In genomic region chr3:90034653-90035052, GRCm38 (mm10) we compare ENCODE assay signal across 23 mouse cellular contexts. TPM values are rescaled to one million over a fixed set of nuclear protein-coding genes. Genes with fewer than 3 reads are reported as not detected.
DNase-seq lines count a peak whose midpoint lies in the region; ATAC-seq and TF ChIP-seq lines count a peak whose summit lies in the region.
"Had no signal": no experiment of that assay in that cellular context is flagged by ENCODE, and none has a peak within 500 bp of the region (broad histone marks: within the 10 kb centered on the region; RNA-seq: fewer than 3 reads in every experiment).

No protein-coding gene starts in this region.

- H3K4me3 ChIP-seq in liver, embryonic 14.5 days (ENCODE audit: insufficient read depth in 1 of 2, low read depth in 2 of 2, low read length in 2 of 2), result no peak overlapping the region
- H3K4me3 ChIP-seq in liver, embryonic 12.5 days, result no peak overlapping the region
- no peak overlapping the region for H3K4me3 ChIP-seq in liver, postnatal 0 days (ENCODE audit: low read depth, low read length)
- H3K4me3 ChIP-seq in MEL (ENCODE audit: control insufficient read depth in 1 of 2, insufficient read depth in 1 of 2, low read depth in 2 of 2, low read length in 2 of 2), result no peak overlapping the region

- no peak for ATAC-seq in liver, embryonic 14.5 days (ENCODE audit: insufficient read depth)
- no peak for ATAC-seq in liver, embryonic 12.5 days
- no peak for ATAC-seq in liver, postnatal 0 days
- ATAC-seq in megakaryocyte-erythroid progenitor cell, adult 5-6 weeks (replicated peaks; ENCODE audit: low FRiP score, low TSS enrichment, poor library complexity, severe bottlenecking), result 0 out of 2 replicates have a peak, but pooled peaks have one; percentile 37
- ATAC-seq: activated CD4-positive, CD25-positive, alpha-beta regulatory T cell, adult 4 months; CD4-positive, CD25-positive, alpha-beta regulatory T cell, adult 4 months; Patski had no signal

- peaks cover 73% of the 10 kb centered on the region for H3K36me3 ChIP-seq in liver, embryonic 14.5 days (replicated peaks; ENCODE audit: control insufficient read depth, insufficient read depth, low read depth)
- peaks cover 94% of the 10 kb centered on the region for H3K36me3 ChIP-seq in liver, embryonic 12.5 days
- peaks cover 77% of the 10 kb centered on the region for H3K36me3 ChIP-seq in liver, postnatal 0 days (replicated peaks; ENCODE audit: insufficient read depth, low read length)
- H3K36me3 ChIP-seq in MEL (ENCODE audit: control insufficient read depth in 1 of 2, insufficient read depth in 2 of 2, low read length in 2 of 2), result peaks cover 36 to 89% of the 10 kb centered on the region in 2 experiments

- no peaks in the 10 kb centered on the region for H3K27me3 ChIP-seq in liver, embryonic 14.5 days (ENCODE audit: control insufficient read depth, insufficient read depth, low read length)
- no peaks in the 10 kb centered on the region for H3K27me3 ChIP-seq in liver, embryonic 12.5 days (replicated peaks)
- no peaks in the 10 kb centered on the region for H3K27me3 ChIP-seq in liver, postnatal 0 days (ENCODE audit: insufficient read depth, low read length)
- H3K27me3 ChIP-seq in MEL (ENCODE audit: control insufficient read depth in 1 of 2, insufficient read depth in 2 of 2, low read length in 2 of 2), result no peaks in the 10 kb centered on the region
- H3K27me3 ChIP-seq: CH12.LX, Patski had no signal

- H3K79me2 ChIP-seq in MEL (ENCODE audit: control insufficient read depth, insufficient read depth, low read length, poor library complexity), result 0 out of 2 replicates have a peak, but pooled peaks cover 2% of the 10 kb centered on the region

- no peak for TF ChIP-seq RAD21 in MEL (IDR thresholded peaks at IDR 0.05; ENCODE audit: low read depth, low read length)

- WGBS in liver, embryonic 14.5 days (ENCODE audit: insufficient replicate concordance), result 75% methylated on average over 2 of the region's 2 CpGs
- WGBS in liver, embryonic 12.5 days (ENCODE audit: insufficient replicate concordance), result 76% methylated on average over 2 of the region's 2 CpGs
- WGBS in liver, postnatal 0 days (ENCODE audit: insufficient replicate concordance), result 81% methylated on average over 2 of the region's 2 CpGs

- H3K9ac ChIP-seq in liver, embryonic 14.5 days (replicated peaks), result no peak overlapping the region
- no peak overlapping the region for H3K9ac ChIP-seq in liver, embryonic 12.5 days
- H3K9ac ChIP-seq in liver, postnatal 0 days (replicated peaks), result no peak overlapping the region
- no peak overlapping the region for H3K9ac ChIP-seq in MEL (ENCODE audit: control insufficient read depth, low read depth, low read length, poor library complexity, severe bottlenecking)

- H3K9me3 ChIP-seq in liver, embryonic 14.5 days (ENCODE audit: control insufficient read depth, low read length), result no peaks in the 10 kb centered on the region
- H3K9me3 ChIP-seq in liver, embryonic 12.5 days (replicated peaks), result no peaks in the 10 kb centered on the region
- no peaks in the 10 kb centered on the region for H3K9me3 ChIP-seq in liver, postnatal 0 days (ENCODE audit: low read length)
- no peaks in the 10 kb centered on the region for H3K9me3 ChIP-seq in MEL (replicated peaks; ENCODE audit: insufficient read depth, low read length)
- H3K9me3 ChIP-seq: G1E had no signal

- TF ChIP-seq EP300 in liver, embryonic 14.5 days (IDR thresholded peaks at IDR 0.05; ENCODE audit: low read depth), result peak; percentile 57
- TF ChIP-seq EP300 in liver, postnatal 0 days (IDR thresholded peaks at IDR 0.05; ENCODE audit: low read depth), result peak; percentile 48; the same call in 1 of the 2 replicates
- peak; percentile 21 to 71; a peak in 2 of 4 replicates for TF ChIP-seq EP300 in MEL (IDR thresholded peaks at IDR 0.05; ENCODE audit: low read depth in 1 of 2, low read length in 2 of 2)

- TF ChIP-seq CTCF in liver, embryonic 14.5 days (IDR thresholded peaks at IDR 0.05; ENCODE audit: low read depth), result no peak
- TF ChIP-seq CTCF in liver, postnatal 0 days (IDR thresholded peaks at IDR 0.05; ENCODE audit: low read depth), result no peak
- no peak for TF ChIP-seq CTCF in MEL (IDR thresholded peaks at IDR 0.05 in 2 of 3, conservative IDR thresholded peaks at IDR 0.05 in 1 of 3; ENCODE audit: control insufficient read depth in 1 of 3, insufficient read depth in 1 of 3, low read depth in 2 of 3, low read length in 3 of 3, poor library complexity in 1 of 3, severe bottlenecking in 1 of 3)

- H3K27ac ChIP-seq in liver, embryonic 14.5 days, result no peak overlapping the region
- no peak overlapping the region for H3K27ac ChIP-seq in liver, embryonic 12.5 days
- H3K27ac ChIP-seq in liver, postnatal 0 days (ENCODE audit: low read depth), result no peak overlapping the region
- H3K27ac ChIP-seq in MEL (ENCODE audit: control insufficient read depth, low read depth, low read length), result no peak overlapping the region

- DNase-seq in liver, embryonic 14.5 days (ENCODE audit: low read depth in 3 of 3, low spot score in 3 of 3), result no peak
- DNase-seq in liver, postnatal 0 days, result no peak
- DNase-seq in liver (no peak), MEL (ENCODE audit: low read depth, low spot score) (no peak)
- DNase-seq in retina, embryonic 14.5 days (ENCODE audit: low spot score), result no peak
- no peak for DNase-seq in urinary bladder, postnatal 25 days (ENCODE audit: low spot score)
- DNase-seq: adrenal gland, adult 2 months; adrenal gland, adult 8-10 months; adrenal gland, postnatal 10 days; adrenal gland, postnatal 14 days; adrenal gland, postnatal 25 days; adrenal gland, postnatal 36 days; B cell, adult 2 months; cerebellum, adult 11 months; cerebellum, adult 11-12 months; cerebellum, adult 18-20 months had no signal

- no peak overlapping the region for H3K4me2 ChIP-seq in liver, embryonic 14.5 days (ENCODE audit: low read depth)
- H3K4me2 ChIP-seq in liver, embryonic 12.5 days, result no peak overlapping the region
- H3K4me2 ChIP-seq in liver, postnatal 0 days (ENCODE audit: low read depth, low read length), result no peak overlapping the region

- no peak for TF ChIP-seq POLR2A in MEL (IDR thresholded peaks at IDR 0.05; ENCODE audit: control insufficient read depth in 1 of 2, insufficient read depth in 1 of 2, low read depth in 1 of 2, low read length in 2 of 2, poor library complexity in 1 of 2)

- H3K4me1 ChIP-seq in liver, embryonic 14.5 days (replicated peaks; ENCODE audit: control insufficient read depth in 2 of 2, insufficient read depth in 2 of 2, low read length in 1 of 2), result no peaks in the 10 kb centered on the region
- H3K4me1 ChIP-seq in liver, embryonic 12.5 days, result no peaks in the 10 kb centered on the region
- no peaks in the 10 kb centered on the region for H3K4me1 ChIP-seq in liver, postnatal 0 days (ENCODE audit: insufficient read depth)
- peaks cover 2 to 10% of the 10 kb centered on the region in 2 experiments; a peak in 3 of 4 replicates for H3K4me1 ChIP-seq in MEL (ENCODE audit: control insufficient read depth in 1 of 2, insufficient read depth in 2 of 2, low read length in 2 of 2)

RNA-seq across cellular contexts. Expression of gene 4933434E20Rik, which starts 16.8 kb away (rescaled TPM):
- 15.6 and 19.1 TPM in 2 replicates for polyA plus RNA-seq in liver, embryonic 14.5 days (2012; rRNA removed)
- 83.8 and 89.6 TPM in 2 replicates for polyA plus RNA-seq in liver, embryonic 14.5 days (2014; fragmentation: Nextera tagmentation; extraction: Ambion mirVana)
- polyA plus RNA-seq in liver, embryonic 12.5 days (2016; fragmentation: Nextera tagmentation; extraction: Ambion mirVana), result 101 and 103 TPM in 2 replicates
- polyA plus RNA-seq in liver, postnatal 0 days (2015; fragmentation: Nextera tagmentation; extraction: Ambion mirVana), result 64.6 and 66.7 TPM in 2 replicates
- total RNA-seq in MEL (2012; rRNA removed), result 152 and 161 TPM in 2 replicates
- polyA plus RNA-seq in MEL (2012; ENCODE audit: insufficient read depth in 1 of 2, insufficient read length in 2 of 2, low read depth in 1 of 2, low replicate concordance in 2 of 2, missing spikeins in 1 of 2), result 100 to 1,000 TPM; 184 to 227 TPM
- 47.5 and 67.7 TPM in 2 replicates for total RNA-seq in megakaryocyte-erythroid progenitor cell, adult 5-6 weeks (2014; fragmentation: Nextera tagmentation)
- total RNA-seq in megakaryocyte-erythroid progenitor cell, adult 5-6 weeks (2017), result 42.7 and 55.0 TPM in 2 replicates

RNA-seq across cellular contexts. Expression of gene Ubap2l, which starts 17.8 kb away (rescaled TPM):
- 48.9 and 52.4 TPM in 2 replicates for polyA plus RNA-seq in liver, embryonic 14.5 days (2012; rRNA removed)
- 70.4 and 72.1 TPM in 2 replicates for polyA plus RNA-seq in liver, embryonic 14.5 days (2014; fragmentation: Nextera tagmentation; extraction: Ambion mirVana)
- 111 and 125 TPM in 2 replicates for polyA plus RNA-seq in liver, embryonic 12.5 days (2016; fragmentation: Nextera tagmentation; extraction: Ambion mirVana)
- 57.4 TPM in 2 replicates for polyA plus RNA-seq in liver, postnatal 0 days (2015; fragmentation: Nextera tagmentation; extraction: Ambion mirVana)
- total RNA-seq in MEL (2012; rRNA removed), result 102 and 107 TPM in 2 replicates
- polyA plus RNA-seq in MEL (2012; ENCODE audit: insufficient read depth in 1 of 2, insufficient read length in 2 of 2, low read depth in 1 of 2, low replicate concordance in 2 of 2, missing spikeins in 1 of 2), result 100 to 1,000 TPM; 247 to 442 TPM
- total RNA-seq in megakaryocyte-erythroid progenitor cell, adult 5-6 weeks (2014; fragmentation: Nextera tagmentation), result 319 and 326 TPM in 2 replicates
- 151 and 159 TPM in 2 replicates for total RNA-seq in megakaryocyte-erythroid progenitor cell, adult 5-6 weeks (2017)

RNA-seq across cellular contexts. Expression of gene Hax1, which starts 36.1 kb away (rescaled TPM):
- polyA plus RNA-seq in liver, embryonic 14.5 days (2012; rRNA removed), result 44.4 and 59.9 TPM in 2 replicates
- 107 and 108 TPM in 2 replicates for polyA plus RNA-seq in liver, embryonic 14.5 days (2014; fragmentation: Nextera tagmentation; extraction: Ambion mirVana)
- polyA plus RNA-seq in liver, embryonic 12.5 days (2016; fragmentation: Nextera tagmentation; extraction: Ambion mirVana), result 131 and 150 TPM in 2 replicates
- 95.6 and 99.6 TPM in 2 replicates for polyA plus RNA-seq in liver, postnatal 0 days (2015; fragmentation: Nextera tagmentation; extraction: Ambion mirVana)
- 232 and 318 TPM in 2 replicates for total RNA-seq in MEL (2012; rRNA removed)
- 100 to 1,000 TPM in 1 of 2 experiments, not detected in 1; 322 TPM for polyA plus RNA-seq in MEL (2012; ENCODE audit: insufficient read depth in 1 of 2, insufficient read length in 2 of 2, low read depth in 1 of 2, low replicate concordance in 2 of 2, missing spikeins in 1 of 2)
- total RNA-seq in megakaryocyte-erythroid progenitor cell, adult 5-6 weeks (2014; fragmentation: Nextera tagmentation), result 162 and 225 TPM in 2 replicates
- total RNA-seq in megakaryocyte-erythroid progenitor cell, adult 5-6 weeks (2017), result 72.2 and 78.6 TPM in 2 replicates

RNA-seq across cellular contexts. Expression of gene Tpm3, which starts 37.8 kb away (rescaled TPM):
- 54.6 and 86.2 TPM in 2 replicates for polyA plus RNA-seq in liver, embryonic 14.5 days (2012; rRNA removed)
- polyA plus RNA-seq in liver, embryonic 14.5 days (2014; fragmentation: Nextera tagmentation; extraction: Ambion mirVana), result 153 and 160 TPM in 2 replicates
- 299 and 315 TPM in 2 replicates for polyA plus RNA-seq in liver, embryonic 12.5 days (2016; fragmentation: Nextera tagmentation; extraction: Ambion mirVana)
- 156 and 162 TPM in 2 replicates for polyA plus RNA-seq in liver, postnatal 0 days (2015; fragmentation: Nextera tagmentation; extraction: Ambion mirVana)
- total RNA-seq in MEL (2012; rRNA removed), result 274 and 314 TPM in 2 replicates
- 100 to 1,000 TPM; 205 to 273 TPM for polyA plus RNA-seq in MEL (2012; ENCODE audit: insufficient read depth in 1 of 2, insufficient read length in 2 of 2, low read depth in 1 of 2, low replicate concordance in 2 of 2, missing spikeins in 1 of 2)
- total RNA-seq in megakaryocyte-erythroid progenitor cell, adult 5-6 weeks (2014; fragmentation: Nextera tagmentation), result 192 and 222 TPM in 2 replicates
- total RNA-seq in megakaryocyte-erythroid progenitor cell, adult 5-6 weeks (2017), result 375 and 390 TPM in 2 replicates
